Mouse (Mus musculus) heart, postnatal 0 days (tissue): ENCODE results near the gene Ica1.

Source experiments
- CTCF ChIP-seq: IDR thresholded peaks from 2 replicates; pipeline ENCODE4 v1.5.1; 2016; ENCODE audit warnings: antibody characterized with exemption, control low read depth, low read depth
- EP300 ChIP-seq: IDR thresholded peaks from 2 replicates; pipeline ENCODE4 v1.6.1; 2016; ENCODE audit warnings: antibody characterized with exemption, low read depth

- TF ChIP-seq CTCF (no peak), EP300 (no peak)
Measured at GRCm38 (mm10) chr6:8623045-8623444, 155.2 kb downstream of the Ica1 start.
